Mouse (Mus musculus): ENCODE results near the gene Cenpu. TPM values are rescaled to one million over a fixed set of nuclear protein-coding genes. Genes with fewer than 3 reads are reported as not detected.

Cenpu gene
- 1 to 10 TPM; 2.3 to 2.6 TPM for total RNA-seq (2023)

DNA sequence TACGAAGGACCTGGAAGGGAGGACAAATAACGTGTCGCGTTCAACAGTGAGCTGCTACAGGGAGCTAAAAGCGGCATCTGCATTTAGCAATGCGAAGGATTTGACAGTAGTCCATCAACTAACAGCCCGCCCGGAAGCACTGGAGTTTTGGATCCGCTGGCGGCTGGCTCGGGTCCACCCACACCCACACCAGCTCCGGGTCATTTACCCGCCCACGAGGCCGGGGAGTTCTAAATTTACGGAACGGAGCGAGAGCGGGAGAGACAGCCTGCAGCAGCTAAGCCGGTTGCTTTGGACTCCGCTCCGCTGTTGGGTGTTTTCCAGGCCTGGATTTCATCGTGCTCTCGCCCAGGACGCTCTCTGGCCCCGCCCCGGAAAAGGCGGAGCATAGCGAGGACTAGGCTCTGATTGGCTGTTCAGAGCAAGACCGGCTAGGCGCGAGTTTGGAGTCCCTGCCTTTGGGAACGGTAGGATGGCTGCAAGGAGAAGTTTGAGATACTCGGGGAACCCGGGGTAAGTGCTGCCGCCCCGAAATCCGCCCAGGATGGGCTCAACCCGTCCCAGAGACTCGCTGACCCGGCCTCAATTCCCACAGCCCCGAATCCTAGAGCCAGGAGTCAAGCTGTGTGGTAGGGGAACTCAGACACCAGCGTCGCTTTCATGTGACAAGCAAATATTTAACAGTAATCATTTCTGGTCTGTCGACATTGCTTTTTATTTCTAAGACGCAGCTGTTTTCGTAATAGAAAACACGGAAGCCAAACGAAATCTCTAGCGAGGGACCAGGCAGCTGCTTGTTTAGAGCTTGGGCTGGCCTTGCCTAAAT lies at the start of gene Cenpu:
TSS of gene Cenpu (plus strand) at position 414 of the 826 bp plus-strand sequence.

DNA sequence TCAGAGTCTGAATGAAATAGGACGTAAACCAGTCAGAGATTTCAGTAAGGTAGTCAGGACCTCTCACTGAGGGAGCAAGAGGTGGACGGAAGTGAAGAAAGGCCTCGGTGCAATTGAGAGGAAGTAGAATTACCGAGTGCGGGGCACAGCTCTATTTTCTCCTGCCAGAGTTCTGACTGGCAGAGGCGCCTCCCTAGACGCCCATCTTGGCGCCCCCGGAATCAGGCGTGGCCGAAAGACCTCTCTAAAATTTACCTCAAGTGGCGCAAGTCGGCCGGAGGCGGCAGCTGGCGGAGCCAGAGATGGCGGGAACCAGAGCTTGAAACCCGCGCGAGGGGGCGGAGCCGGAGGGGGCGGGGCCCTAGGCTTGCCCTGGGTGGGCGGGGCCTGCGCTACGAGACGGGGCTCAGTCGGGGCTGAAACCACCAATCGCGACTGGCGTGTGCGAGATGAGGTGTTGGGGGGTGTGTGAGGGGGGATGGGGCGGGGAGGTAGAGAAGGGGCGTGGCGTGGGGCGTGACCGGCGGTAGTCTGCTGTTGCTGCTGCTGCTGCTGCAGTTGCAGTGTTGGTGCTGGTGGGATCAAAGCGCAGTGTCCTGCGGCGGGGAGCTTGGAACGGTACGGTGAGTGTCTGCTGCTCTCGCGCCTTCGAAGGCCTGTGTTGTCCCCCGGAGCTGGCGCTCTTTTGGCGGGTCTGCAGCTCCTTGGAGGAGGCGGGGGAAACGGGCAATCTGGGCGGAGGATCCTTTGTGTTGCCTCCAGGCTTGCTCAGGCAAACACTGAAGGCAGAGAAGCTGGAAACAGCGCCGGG lies 65.3 kb downstream of the Cenpu start, which contains the start of the genes Primpol and Casp3:
TSS of gene Primpol (minus strand) at position 334 of the 811 bp plus-strand sequence.
TSS of gene Casp3 (plus strand) at position 413 of the 811 bp plus-strand sequence.

Other genes with a start within 250 kb of the Cenpu start
- gene Acsl1, start 81.0 kb upstream of the Cenpu start, total RNA-seq (2023), result 10 to 100 TPM; 67.3 to 69.7 TPM
- gene Primpol, start 65.2 kb downstream of the Cenpu start, total RNA-seq (2023), result 10 to 100 TPM; 13.3 to 14.2 TPM
- 10 to 100 TPM; 44.7 to 47.4 TPM for gene Casp3, start 65.3 kb downstream of the Cenpu start, total RNA-seq (2023)
- 100 to 1,000 TPM; 264 to 295 TPM for gene Irf2, start 187.7 kb downstream of the Cenpu start, total RNA-seq (2023)

Data from monocyte, adult 59 days (primary cell).